Mouse (Mus musculus) intestine, embryonic 16.5 days (tissue): Measurements from ENCODE around the gene Cd3eap. TPM values are rescaled to one million over a fixed set of nuclear protein-coding genes. Genes with fewer than 3 reads are reported as not detected.

Experiments used
- ATAC-seq: fragments of 200-750 bp; cut with Nextera tagmentation; 2 replicates; pipeline ENCODE4 v1.8.0; 2017; ENCODE audit warnings: moderate TSS enrichment, moderate library complexity
- H3K27ac ChIP-seq: fragments of 300-500 bp; sonication (generic); 2 replicates; pipeline ENCODE4 v1.5.1; 2014; ENCODE audit warnings: mild to moderate bottlenecking, low read length
- H3K27me3 ChIP-seq: fragments of 300-500 bp; sonication (generic); replicated peaks from 2 replicates; pipeline ENCODE4 v1.6.1; 2014; ENCODE audit warnings: low read length, control low read depth, mixed read lengths; ENCODE audit not compliant: control insufficient read depth, insufficient read depth
- H3K36me3 ChIP-seq: fragments of 300-500 bp; sonication (generic); 2 replicates; pipeline ENCODE4 v1.6.1; 2014; ENCODE audit warnings: low read length, control low read depth; ENCODE audit not compliant: control insufficient read depth, insufficient read depth
- H3K4me1 ChIP-seq: fragments of 300-500 bp; sonication (generic); 2 replicates; pipeline ENCODE4 v1.6.1; 2014; ENCODE audit warnings: low read length, control low read depth, mixed read lengths; ENCODE audit not compliant: control insufficient read depth, insufficient read depth
- H3K4me2 ChIP-seq: fragments of 300-500 bp; sonication (generic); 2 replicates; pipeline ENCODE4 v1.6.1; 2014; ENCODE audit warnings: low read depth, low read length, control low read depth
- H3K4me3 ChIP-seq: fragments of 300-500 bp; sonication (generic); 2 replicates; pipeline ENCODE4 v1.5.1; 2014; ENCODE audit warnings: mild to moderate bottlenecking, low read length
- H3K9ac ChIP-seq: fragments of 300-500 bp; sonication (generic); 2 replicates; pipeline ENCODE4 v1.6.1; 2014; ENCODE audit warnings: low read depth, low read length
- H3K9me3 ChIP-seq: fragments of 300-500 bp; sonication (generic); 2 replicates; pipeline ENCODE4 v1.6.1; 2016; ENCODE audit warnings: low read length, control low read depth; ENCODE audit not compliant: control insufficient read depth
- WGBS: fragments of 180-500 bp; shearing (Covaris S2); extraction: QIAGEN DNeasy Blood & Tissue Kit; methylation state at CpG from one replicate; pipeline ENCODE4 v1.1.7; 2014; 5-methylcytosine and 5-hydroxymethylcytosine counted together
- polyA plus RNA-seq: library from polyadenylated mRNA; unstranded; fragments of >200 nt; fragmentation: Nextera tagmentation; extraction: Ambion mirVana; gene quantifications from 2 replicates; pipeline ENCODE4 v1.2.1, GENCODE M21; 2015

Gene Cd3eap
- polyA plus RNA-seq, 1 experiment from 2014 or later: 24.3 TPM

DNA sequence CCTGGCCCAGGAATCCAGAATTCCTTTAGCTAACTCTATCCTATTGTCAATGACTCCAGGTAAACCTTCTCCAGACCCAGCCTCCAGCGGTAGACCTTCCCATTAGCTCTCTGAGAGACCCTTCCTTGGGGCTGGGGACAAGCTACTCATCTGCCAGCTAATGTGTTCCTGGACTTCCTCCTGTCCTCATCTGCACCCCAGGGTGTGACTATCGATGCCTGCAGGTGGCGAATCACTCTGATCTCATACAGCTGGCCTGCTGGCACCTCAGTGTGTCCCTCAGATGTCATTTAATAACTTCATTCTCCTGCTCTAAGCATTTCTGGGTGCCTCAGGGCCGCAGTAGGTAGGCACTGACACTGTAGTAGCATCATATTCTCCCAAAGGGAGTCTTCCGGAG, 31.5 kb downstream of the Cd3eap start:
- no peaks in the 10 kb centered on the region for H3K9me3 ChIP-seq
- no peak for ATAC-seq
- H3K4me3 ChIP-seq: no peak overlapping the region
- H3K4me2 ChIP-seq: peak overlapping the region; percentile 77; the same call in 1 of the 2 replicates
- H3K4me1 ChIP-seq: peaks cover 11% of the 10 kb centered on the region
- no peaks in the 10 kb centered on the region for H3K36me3 ChIP-seq
- WGBS: 75% methylated on average over 5 of the region's 5 CpGs
- H3K27ac ChIP-seq: no peak overlapping the region
- H3K27me3 ChIP-seq: no peaks in the 10 kb centered on the region; the same call in 1 of the 2 replicates
- peak overlapping the region; percentile 61; the same call in 1 of the 2 replicates for H3K9ac ChIP-seq

GRCm38 (mm10) chr7:19327128-19327527, 32.2 kb downstream of the Cd3eap start:
- Histone ChIP-seq H3K27me3 (peaks cover 4% of the 10 kb centered on the region; the same call in 1 of the 2 replicates), H3K27ac (peak overlapping the region; percentile 75), H3K9me3 (no peaks in the 10 kb centered on the region), H3K9ac (peak overlapping the region; percentile 61), H3K4me2 (peak overlapping the region; percentile 77), H3K4me3 (peak overlapping the region; percentile 52), H3K36me3 (no peaks in the 10 kb centered on the region), H3K4me1 (peaks cover 11% of the 10 kb centered on the region)
- peak; percentile 77 for ATAC-seq
- under 1% methylated on average over 21 of the region's 22 CpGs for WGBS

- H3K9ac ChIP-seq: peak overlapping the region; percentile 55
- no peaks in the 10 kb centered on the region for H3K36me3 ChIP-seq
- under 1% methylated on average over 18 of the region's 20 CpGs for WGBS
- H3K4me2 ChIP-seq: peak overlapping the region; percentile 77
- H3K4me1 ChIP-seq: peaks cover 11% of the 10 kb centered on the region
- peak overlapping the region; percentile 52 for H3K4me3 ChIP-seq
- peak overlapping the region; percentile 75 for H3K27ac ChIP-seq
- H3K27me3 ChIP-seq: peaks cover 6% of the 10 kb centered on the region; the same call in 1 of the 2 replicates
- no peaks in the 10 kb centered on the region for H3K9me3 ChIP-seq
- ATAC-seq: peak; percentile 76
Measured at GRCm38 (mm10) chr7:19326359-19326758, 32.9 kb downstream of the Cd3eap start.

DNA sequence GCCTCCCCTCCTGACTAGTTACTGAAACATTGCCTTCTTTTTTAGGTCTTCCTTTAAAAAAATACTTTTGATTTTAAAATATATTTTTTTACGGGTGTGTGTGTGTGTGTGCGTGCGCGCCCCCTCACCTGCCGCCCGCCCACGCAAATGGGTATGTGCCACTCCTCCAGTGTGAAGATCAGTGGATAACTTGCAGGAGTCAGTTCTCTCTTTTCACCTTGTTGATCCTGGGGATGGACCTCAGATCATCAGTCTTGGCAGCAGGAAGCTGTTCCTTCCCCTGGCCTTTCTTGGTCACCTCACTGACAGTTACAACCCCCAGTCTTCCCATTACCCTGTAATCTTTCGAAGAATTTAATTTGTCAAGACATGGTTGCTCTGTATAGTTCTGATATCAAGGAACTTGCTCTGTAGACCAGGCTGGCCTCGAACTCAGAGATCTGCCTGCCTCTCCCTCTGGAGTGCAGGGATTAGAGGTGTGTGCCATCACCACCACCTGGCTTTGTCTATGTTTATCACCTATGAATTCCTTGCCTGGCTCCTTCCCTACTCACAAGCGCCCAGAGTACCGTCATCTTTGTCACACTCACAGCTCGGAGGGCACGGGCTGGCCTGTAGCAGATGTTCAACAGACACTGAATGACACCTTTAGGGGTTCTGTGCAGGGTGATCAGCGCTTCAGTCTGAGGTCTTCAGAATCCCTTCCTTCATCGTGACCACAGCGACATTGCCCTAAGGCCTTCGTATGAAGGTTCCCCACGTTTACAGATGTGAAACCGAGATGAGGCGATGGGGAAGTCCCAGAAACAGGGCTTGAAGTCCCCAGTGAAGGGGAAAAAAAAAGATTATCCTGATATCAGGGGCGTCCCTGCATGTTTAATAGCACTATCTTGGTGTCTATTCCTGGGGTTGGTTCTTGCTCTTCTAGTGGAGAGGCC, 33.8 kb downstream of the Cd3eap start:
- WGBS: 71% methylated on average over 21 of the region's 21 CpGs

DNA sequence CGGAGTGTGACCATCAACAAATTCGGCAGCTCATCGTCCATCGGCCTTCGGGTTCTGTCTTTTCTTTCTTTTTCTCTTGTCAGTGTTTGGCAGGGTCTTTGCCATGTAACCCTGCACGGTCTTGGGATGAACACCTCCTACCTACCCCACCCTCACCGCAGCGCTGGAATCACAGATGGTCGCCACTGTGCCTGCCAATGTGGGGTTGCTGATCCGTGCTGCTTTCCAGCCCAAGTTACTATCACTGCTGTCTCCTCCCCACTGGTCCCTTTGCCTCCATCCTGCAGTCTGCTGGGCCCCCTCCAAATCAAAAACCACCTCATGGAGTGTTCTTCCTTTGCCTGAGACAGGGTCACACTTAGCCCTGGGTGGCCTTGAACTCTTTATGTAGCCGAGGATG, 35.1 kb downstream of the Cd3eap start:
- Histone ChIP-seq H3K9me3 (no peaks in the 10 kb centered on the region), H3K4me3 (no peak overlapping the region), H3K36me3 (no peaks in the 10 kb centered on the region), H3K27me3 (peaks cover 8% of the 10 kb centered on the region; the same call in 1 of the 2 replicates), H3K4me2 (no peak overlapping the region), H3K9ac (no peak overlapping the region), H3K4me1 (peaks cover 20% of the 10 kb centered on the region), H3K27ac (no peak overlapping the region)
- 85% methylated on average over 11 of the region's 11 CpGs for WGBS
- ATAC-seq: no peak

More for the DNA sequence above, 33.8 kb downstream of the Cd3eap start:
- H3K4me2 ChIP-seq: no peak overlapping the region
- ATAC-seq: no peak; the same call in 1 of the 2 replicates
- H3K36me3 ChIP-seq: no peaks in the 10 kb centered on the region
- no peak overlapping the region for H3K4me3 ChIP-seq
- H3K27me3 ChIP-seq: peaks cover 8% of the 10 kb centered on the region; the same call in 1 of the 2 replicates
- no peaks in the 10 kb centered on the region for H3K9me3 ChIP-seq
- peaks cover 11% of the 10 kb centered on the region for H3K4me1 ChIP-seq
- H3K9ac ChIP-seq: no peak overlapping the region
- no peak overlapping the region for H3K27ac ChIP-seq

DNA sequence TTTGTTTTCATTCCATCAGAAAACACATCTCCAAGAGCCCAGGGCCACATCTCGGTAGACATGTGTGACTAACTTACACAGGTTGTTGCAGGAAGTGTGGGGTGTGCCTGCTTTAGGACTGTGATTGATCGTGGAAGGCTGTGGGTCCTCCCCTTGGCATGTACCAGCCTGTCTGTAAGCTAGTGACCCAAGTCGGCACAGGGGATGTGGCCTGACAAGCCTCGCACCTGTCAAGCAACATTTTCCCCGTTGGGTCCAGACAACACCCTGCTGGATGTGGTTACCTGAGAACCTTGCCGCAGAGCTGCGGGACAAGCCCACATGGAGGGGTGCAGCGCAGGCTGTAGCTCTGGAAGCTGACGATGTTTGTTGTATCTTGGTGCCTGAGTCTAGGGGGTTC, 36.8 kb downstream of the Cd3eap start:
- Histone ChIP-seq H3K27ac (no peak overlapping the region), H3K4me3 (no peak overlapping the region), H3K27me3 (peaks cover 8% of the 10 kb centered on the region; the same call in 1 of the 2 replicates), H3K4me2 (no peak overlapping the region), H3K36me3 (no peaks in the 10 kb centered on the region), H3K9me3 (no peaks in the 10 kb centered on the region), H3K9ac (no peak overlapping the region), H3K4me1 (peaks cover 18% of the 10 kb centered on the region)
- 53% methylated on average over 9 of the region's 9 CpGs for WGBS
- ATAC-seq: no peak

GRCm38 (mm10) chr7:19321464-19321863, 37.8 kb downstream of the Cd3eap start:
- no peak for ATAC-seq
- 41% methylated on average over 5 of the region's 5 CpGs for WGBS
- Histone ChIP-seq H3K9ac (no peak overlapping the region), H3K4me3 (no peak overlapping the region), H3K9me3 (no peaks in the 10 kb centered on the region), H3K27me3 (peaks cover 8% of the 10 kb centered on the region; the same call in 1 of the 2 replicates), H3K4me2 (no peak overlapping the region), H3K36me3 (no peaks in the 10 kb centered on the region), H3K4me1 (peaks cover 11% of the 10 kb centered on the region; the same call in 1 of the 2 replicates), H3K27ac (no peak overlapping the region)

- H3K4me1 ChIP-seq: peaks cover 9% of the 10 kb centered on the region; the same call in 1 of the 2 replicates
- no peaks in the 10 kb centered on the region for H3K9me3 ChIP-seq
- no peak overlapping the region for H3K9ac ChIP-seq
- no peak for ATAC-seq
- WGBS: 38% methylated on average over 7 of the region's 7 CpGs
- H3K4me2 ChIP-seq: peak overlapping the region; percentile 90; the same call in 1 of the 2 replicates
- peaks cover 8% of the 10 kb centered on the region; the same call in 1 of the 2 replicates for H3K27me3 ChIP-seq
- no peak overlapping the region for H3K4me3 ChIP-seq
- no peaks in the 10 kb centered on the region for H3K36me3 ChIP-seq
- H3K27ac ChIP-seq: no peak overlapping the region
Measured at GRCm38 (mm10) chr7:19320637-19321036, 38.6 kb downstream of the Cd3eap start.

DNA sequence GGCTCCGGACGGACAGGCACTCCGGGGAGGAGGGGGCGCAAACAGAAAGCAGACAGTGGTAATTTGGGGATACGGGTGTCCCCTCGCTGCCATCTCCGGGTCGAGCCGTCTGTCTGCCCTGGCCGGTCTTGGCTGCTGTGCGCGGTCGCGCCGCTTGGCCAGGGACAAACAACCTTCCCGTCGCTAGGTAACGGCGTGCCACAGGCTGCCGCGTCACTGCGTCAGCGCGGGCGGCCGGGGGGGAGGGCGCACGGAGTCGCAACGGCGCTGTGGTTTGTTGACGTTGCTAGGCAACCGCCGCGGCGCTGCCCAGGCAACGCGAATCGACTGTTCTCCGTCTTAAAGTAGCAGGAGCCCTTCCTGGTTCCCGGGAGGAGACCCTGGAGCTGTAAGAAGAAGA, 39.4 kb downstream of the Cd3eap start:
- Histone ChIP-seq H3K27me3 (peaks cover 8% of the 10 kb centered on the region; the same call in 1 of the 2 replicates), H3K36me3 (no peaks in the 10 kb centered on the region), H3K4me2 (peak overlapping the region; percentile 90), H3K4me1 (peaks cover 9% of the 10 kb centered on the region; the same call in 1 of the 2 replicates), H3K9me3 (no peaks in the 10 kb centered on the region), H3K4me3 (peak overlapping the region; percentile 53), H3K9ac (peak overlapping the region; percentile 62), H3K27ac (no peak overlapping the region)
- WGBS: 0% methylated on average over 41 of the region's 41 CpGs
- peak; percentile 95 for ATAC-seq
